Mouse (Mus musculus): ENCODE results near the gene Carmil1. TPM values are rescaled to one million over a fixed set of nuclear protein-coding genes. Genes with fewer than 3 reads are reported as not detected.

Carmil1 gene
- polyA plus RNA-seq, 1 experiment from 2014 or later, result 8.4 TPM

DNA sequence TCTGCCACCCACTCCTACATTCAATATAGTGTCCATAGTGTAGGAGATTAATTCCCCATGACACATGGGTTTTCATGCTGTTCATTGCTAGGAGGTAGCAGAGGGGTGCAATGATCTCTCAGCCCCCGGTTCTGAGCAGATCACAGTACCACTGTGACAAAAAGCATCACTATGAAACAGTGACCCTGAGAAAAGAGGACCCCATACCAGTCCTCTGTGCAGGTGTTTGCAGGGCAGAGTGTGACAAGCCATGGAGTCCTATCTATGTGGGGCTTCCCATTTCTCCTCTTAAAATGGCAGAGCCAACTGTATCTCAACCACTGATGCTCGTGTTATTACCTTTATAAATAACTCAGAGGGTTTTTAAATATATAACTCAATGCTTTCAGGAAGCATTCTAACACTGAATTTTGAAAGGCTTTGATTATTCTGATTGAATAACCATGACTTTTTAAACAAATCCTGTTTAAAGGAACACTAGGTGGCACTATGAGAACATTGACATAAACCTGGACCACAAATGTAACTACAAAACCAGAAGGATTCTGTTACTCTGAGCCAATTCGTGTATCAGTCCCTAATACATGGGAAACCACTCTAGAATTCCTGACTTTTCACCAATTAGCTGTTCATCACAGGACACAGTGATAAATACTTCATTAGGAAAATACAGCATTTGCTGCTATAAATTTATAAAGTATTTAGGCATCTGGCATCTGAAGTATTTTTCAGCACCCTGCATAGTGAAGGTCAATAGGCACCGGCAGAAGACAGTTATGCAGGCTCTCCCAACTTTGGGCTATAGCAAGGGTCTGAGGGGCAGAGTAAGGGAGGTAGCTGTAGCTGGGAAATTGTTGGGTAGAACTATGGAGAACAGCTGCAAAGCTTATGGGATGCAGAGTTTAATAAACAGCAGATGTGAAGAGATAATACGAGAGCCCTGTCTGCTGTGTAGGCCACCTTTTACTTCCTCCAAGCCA lies 253.1 kb downstream of the Carmil1 start:
- 47% methylated on average over 5 of the region's 5 CpGs for WGBS
- no peak overlapping the region for H3K4me3 ChIP-seq

DNA sequence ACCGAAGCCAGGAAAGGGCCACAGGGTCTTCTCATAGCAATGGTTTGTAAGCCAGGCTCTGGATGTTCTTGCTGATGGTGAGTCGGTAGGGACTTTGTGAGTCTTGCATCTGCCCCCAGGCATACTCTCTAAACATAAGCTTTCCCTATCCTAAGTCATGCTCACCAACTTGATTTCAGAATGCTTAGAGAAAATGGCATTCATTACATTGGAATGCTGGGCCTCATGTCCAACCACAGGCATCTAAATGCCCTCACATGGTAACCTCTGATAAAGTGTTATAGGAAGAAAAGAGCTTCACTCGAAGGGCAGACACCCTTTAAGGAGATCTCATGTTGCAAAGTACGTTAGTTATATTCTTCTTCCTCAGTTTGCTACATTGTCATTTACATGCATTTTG lies 262.1 kb downstream of the Carmil1 start:
- Histone ChIP-seq H3K4me2 (no peak overlapping the region), H3K27ac (replicated peaks) (no peak overlapping the region), H3K4me3 (no peak overlapping the region), H3K27me3 (replicated peaks) (no peaks in the 10 kb centered on the region), H3K4me1 (no peaks in the 10 kb centered on the region), H3K9ac (no peak overlapping the region), H3K36me3 (no peaks in the 10 kb centered on the region), H3K9me3 (no peaks in the 10 kb centered on the region)
- ATAC-seq (ENCODE audit: extremely low read depth, insufficient number of reproducible peaks, low FRiP score, low TSS enrichment), result no peak
- WGBS, result 78% methylated on average over 4 of the region's 4 CpGs

More for the DNA sequence above, 253.1 kb downstream of the Carmil1 start:
- Histone ChIP-seq H3K27me3 (replicated peaks) (peaks cover 11% of the 10 kb centered on the region; the same call in 1 of the 2 replicates), H3K4me1 (no peaks in the 10 kb centered on the region), H3K9me3 (no peaks in the 10 kb centered on the region), H3K9ac (no peak overlapping the region), H3K27ac (replicated peaks) (no peak overlapping the region), H3K36me3 (no peaks in the 10 kb centered on the region), H3K4me2 (no peak overlapping the region)
- ATAC-seq (ENCODE audit: extremely low read depth, insufficient number of reproducible peaks, low FRiP score, low TSS enrichment), result no peak

DNA sequence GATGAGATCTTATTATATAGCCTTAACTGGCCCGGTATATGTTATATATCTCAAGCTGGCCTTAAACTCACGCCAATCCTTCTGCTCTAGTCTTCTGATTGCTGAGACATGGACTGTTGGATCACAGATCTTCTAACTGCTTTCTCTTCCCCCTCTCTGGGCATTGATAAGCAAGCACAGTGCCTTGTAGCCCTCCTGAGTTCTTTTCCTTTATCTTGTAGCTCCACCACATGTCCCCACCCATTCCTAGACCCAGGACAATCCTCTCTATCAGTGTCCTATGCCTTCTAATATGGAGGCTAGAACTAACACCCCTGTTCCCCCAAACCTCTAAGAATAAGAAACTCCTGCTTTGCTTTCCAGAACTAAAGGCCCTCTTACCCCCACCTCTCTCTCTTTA lies 275.1 kb downstream of the Carmil1 start:
- no peak overlapping the region for H3K9ac ChIP-seq
- H3K4me1 ChIP-seq, result no peaks in the 10 kb centered on the region
- WGBS, result 66% methylated on average over 2 of the region's 2 CpGs
- H3K27me3 ChIP-seq (replicated peaks), result peaks cover 4% of the 10 kb centered on the region; the same call in 1 of the 2 replicates
- ATAC-seq (ENCODE audit: extremely low read depth, insufficient number of reproducible peaks, low FRiP score, low TSS enrichment), result no peak
- no peak overlapping the region for H3K4me3 ChIP-seq
- no peaks in the 10 kb centered on the region for H3K9me3 ChIP-seq
- no peaks in the 10 kb centered on the region for H3K36me3 ChIP-seq
- H3K27ac ChIP-seq (replicated peaks), result no peak overlapping the region
- H3K4me2 ChIP-seq, result no peak overlapping the region

DNA sequence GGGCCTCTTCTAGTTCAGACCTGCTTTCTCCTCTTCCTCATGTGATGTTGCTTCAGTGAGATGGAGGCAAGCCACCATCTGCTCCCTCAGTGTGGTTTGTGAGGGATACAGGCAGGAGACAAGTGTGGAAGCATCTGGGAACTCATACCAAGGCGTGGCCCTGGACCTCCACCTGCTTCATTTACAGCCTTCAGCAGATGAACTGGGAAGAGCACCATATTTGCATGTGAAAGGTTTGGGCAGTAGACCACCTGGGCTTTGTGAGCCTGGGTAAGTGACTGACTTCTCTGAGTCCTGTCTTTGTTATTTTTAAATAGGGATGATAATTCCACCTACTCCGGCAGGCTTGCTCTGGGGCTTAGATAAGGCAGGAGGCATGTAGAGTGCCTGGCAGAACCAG lies 278.8 kb downstream of the Carmil1 start:
- 43% methylated on average over 2 of the region's 2 CpGs for WGBS
- H3K9ac ChIP-seq, result no peak overlapping the region
- no peak for ATAC-seq (ENCODE audit: extremely low read depth, insufficient number of reproducible peaks, low FRiP score, low TSS enrichment)

DNA sequence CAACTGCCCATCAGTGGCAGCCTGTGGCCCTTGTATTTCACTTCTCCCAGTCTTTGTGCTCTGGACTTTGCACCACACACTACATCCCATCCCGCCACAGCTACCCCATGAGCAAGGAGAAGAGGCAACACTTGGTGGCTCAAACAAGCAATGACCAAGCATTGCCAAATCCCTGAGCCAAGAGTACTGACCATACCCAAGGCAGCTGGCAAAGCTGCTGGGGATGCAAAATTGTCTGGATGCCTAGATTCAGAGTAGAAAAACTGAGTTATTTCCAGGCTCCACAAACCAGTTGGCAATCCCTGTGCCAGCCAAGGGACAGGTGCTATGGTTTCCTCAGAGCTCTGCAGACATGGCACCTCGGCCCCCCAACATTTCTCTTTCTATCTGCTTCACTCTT lies 279.5 kb downstream of the Carmil1 start:
- ATAC-seq (ENCODE audit: extremely low read depth, insufficient number of reproducible peaks, low FRiP score, low TSS enrichment), result no peak
- H3K9me3 ChIP-seq, result no peaks in the 10 kb centered on the region
- H3K9ac ChIP-seq, result no peak overlapping the region
- 77% methylated on average over 2 of the region's 2 CpGs for WGBS
- no peaks in the 10 kb centered on the region for H3K4me1 ChIP-seq
- no peak overlapping the region for H3K4me2 ChIP-seq
- no peak overlapping the region for H3K4me3 ChIP-seq
- no peak overlapping the region for H3K27ac ChIP-seq (replicated peaks)
- H3K27me3 ChIP-seq (replicated peaks), result peaks cover 12% of the 10 kb centered on the region
- H3K36me3 ChIP-seq, result no peaks in the 10 kb centered on the region

More for the DNA sequence above, 278.8 kb downstream of the Carmil1 start:
- no peaks in the 10 kb centered on the region for H3K9me3 ChIP-seq
- no peak overlapping the region for H3K27ac ChIP-seq (replicated peaks)
- no peaks in the 10 kb centered on the region for H3K4me1 ChIP-seq
- H3K4me3 ChIP-seq, result no peak overlapping the region
- peaks cover 11% of the 10 kb centered on the region for H3K27me3 ChIP-seq (replicated peaks)
- H3K36me3 ChIP-seq, result no peaks in the 10 kb centered on the region
- no peak overlapping the region for H3K4me2 ChIP-seq

DNA sequence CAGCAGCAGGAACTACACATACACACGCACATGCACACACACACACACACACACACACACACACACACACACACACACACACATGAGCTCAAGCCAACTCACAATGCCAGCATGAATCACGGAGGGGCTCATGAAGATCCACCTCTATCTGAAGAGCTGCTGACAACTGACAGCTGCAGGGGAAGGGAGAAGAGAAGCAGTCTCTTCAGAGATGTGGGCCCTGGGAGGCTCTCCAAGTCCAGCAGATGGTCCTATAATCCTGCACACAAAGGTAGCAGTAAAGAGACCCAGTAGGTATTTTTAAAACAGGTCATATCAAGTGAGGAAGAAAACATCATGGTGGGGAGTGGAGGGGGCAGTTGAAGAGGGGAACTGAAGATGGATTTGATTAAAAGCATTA lies 281.8 kb downstream of the Carmil1 start:
- no peak overlapping the region for H3K27ac ChIP-seq (replicated peaks)
- no peak for ATAC-seq (ENCODE audit: extremely low read depth, insufficient number of reproducible peaks, low FRiP score, low TSS enrichment)

DNA sequence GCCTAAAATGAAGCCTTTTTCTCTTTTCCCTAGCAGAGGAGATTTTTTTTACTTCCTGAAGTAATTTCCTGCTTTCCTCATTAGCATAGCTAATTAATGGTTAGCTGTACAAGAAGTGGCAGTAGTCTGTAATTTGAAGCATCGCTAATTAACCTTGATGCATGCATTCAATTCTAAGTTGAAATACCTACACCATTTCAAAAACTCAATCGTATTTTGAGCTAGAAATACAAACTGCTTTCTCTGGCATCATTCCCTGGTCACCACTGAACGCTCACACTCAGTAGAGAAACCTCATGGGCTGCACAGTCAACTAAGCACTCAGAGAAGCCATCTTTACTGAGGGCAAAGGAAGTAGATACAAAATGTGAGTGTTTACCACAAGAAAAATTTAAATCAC lies 285.8 kb downstream of the Carmil1 start:
- H3K9me3 ChIP-seq, result no peaks in the 10 kb centered on the region
- H3K9ac ChIP-seq, result no peak overlapping the region
- H3K4me1 ChIP-seq, result no peaks in the 10 kb centered on the region
- no peak overlapping the region for H3K4me3 ChIP-seq
- H3K36me3 ChIP-seq, result no peaks in the 10 kb centered on the region
- no peak overlapping the region for H3K4me2 ChIP-seq
- H3K27ac ChIP-seq (replicated peaks), result no peak overlapping the region
- ATAC-seq (ENCODE audit: extremely low read depth, insufficient number of reproducible peaks, low FRiP score, low TSS enrichment), result no peak
- 62% methylated on average over 3 of the region's 3 CpGs for WGBS
- peaks cover 69% of the 10 kb centered on the region for H3K27me3 ChIP-seq (replicated peaks)

More for the DNA sequence above, 281.8 kb downstream of the Carmil1 start:
- no peak overlapping the region for H3K4me3 ChIP-seq
- 68% methylated on average over 2 of the region's 2 CpGs for WGBS
- H3K36me3 ChIP-seq, result no peaks in the 10 kb centered on the region
- H3K9ac ChIP-seq, result no peak overlapping the region
- no peak overlapping the region for H3K4me2 ChIP-seq
- H3K27me3 ChIP-seq (replicated peaks), result peaks cover 29% of the 10 kb centered on the region
- no peaks in the 10 kb centered on the region for H3K4me1 ChIP-seq
- no peaks in the 10 kb centered on the region for H3K9me3 ChIP-seq

DNA sequence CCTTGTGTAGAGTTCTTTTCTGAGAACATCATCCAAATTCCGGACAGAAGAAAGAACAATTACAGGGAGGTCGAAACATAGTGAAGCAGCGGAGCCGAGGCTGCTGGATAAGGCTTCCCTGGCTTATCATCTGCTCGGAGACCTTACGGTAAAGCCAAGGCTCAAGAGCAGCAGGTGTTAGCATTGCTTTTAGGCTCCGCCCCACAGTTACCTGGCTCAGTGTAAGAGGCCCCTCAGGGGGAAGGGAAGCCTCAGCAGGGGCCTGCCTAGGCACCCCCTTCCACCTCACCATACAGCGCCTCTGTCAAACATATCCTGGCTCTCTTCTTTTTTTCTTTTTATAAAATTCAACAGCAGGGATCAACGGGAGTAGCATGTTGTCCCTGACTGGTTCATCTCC lies 286.6 kb downstream of the Carmil1 start:
- 13% methylated on average over 9 of the region's 9 CpGs for WGBS
- H3K27me3 ChIP-seq (replicated peaks), result peaks cover 76% of the 10 kb centered on the region
- ATAC-seq (ENCODE audit: extremely low read depth, insufficient number of reproducible peaks, low FRiP score, low TSS enrichment), result no peak

DNA sequence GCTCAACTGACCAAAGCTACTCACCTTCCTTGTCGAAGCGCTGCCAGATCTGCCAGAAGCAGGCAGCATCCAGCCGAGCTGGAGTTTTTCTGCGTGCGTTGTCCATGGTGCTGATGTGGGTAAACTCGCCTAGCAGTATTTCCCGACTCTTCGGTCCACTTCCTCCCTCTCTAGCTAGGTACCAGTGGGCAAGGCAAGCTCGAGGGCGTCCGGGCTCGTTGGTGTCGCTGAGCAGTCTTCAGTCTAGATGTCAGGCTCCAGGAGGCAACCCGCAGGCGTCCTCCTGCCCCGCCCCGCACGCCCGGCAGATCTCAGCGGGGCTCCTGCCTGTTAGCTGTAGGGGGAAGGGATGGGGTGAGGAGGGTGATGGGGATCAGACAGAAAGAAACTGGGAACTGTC lies 289.7 kb downstream of the Carmil1 start, which contains the start of gene Scgn:
Gene Scgn, minus strand, starts transcription at position 287 of the 400 bp plus-strand sequence.
- ATAC-seq (ENCODE audit: extremely low read depth, insufficient number of reproducible peaks, low FRiP score, low TSS enrichment), result no peak
- WGBS, result under 1% methylated on average over 20 of the region's 20 CpGs
- Histone ChIP-seq H3K27ac (replicated peaks) (no peak within 1 kb of the TSS), H3K4me3 (no peak within 1 kb of the TSS), H3K4me1 (no peaks in the 10 kb centered on the region), H3K9ac (no peak within 1 kb of the TSS), H3K36me3 (no peaks in the 10 kb centered on the region), H3K27me3 (replicated peaks) (peaks cover 76% of the 10 kb centered on the region), H3K9me3 (no peaks in the 10 kb centered on the region), H3K4me2 (no peak within 1 kb of the TSS)

More for the DNA sequence above, 286.6 kb downstream of the Carmil1 start:
- no peaks in the 10 kb centered on the region for H3K4me1 ChIP-seq
- no peaks in the 10 kb centered on the region for H3K36me3 ChIP-seq
- H3K27ac ChIP-seq (replicated peaks), result no peak overlapping the region
- no peak overlapping the region for H3K9ac ChIP-seq
- no peaks in the 10 kb centered on the region for H3K9me3 ChIP-seq
- no peak overlapping the region for H3K4me3 ChIP-seq
- H3K4me2 ChIP-seq, result no peak overlapping the region

DNA sequence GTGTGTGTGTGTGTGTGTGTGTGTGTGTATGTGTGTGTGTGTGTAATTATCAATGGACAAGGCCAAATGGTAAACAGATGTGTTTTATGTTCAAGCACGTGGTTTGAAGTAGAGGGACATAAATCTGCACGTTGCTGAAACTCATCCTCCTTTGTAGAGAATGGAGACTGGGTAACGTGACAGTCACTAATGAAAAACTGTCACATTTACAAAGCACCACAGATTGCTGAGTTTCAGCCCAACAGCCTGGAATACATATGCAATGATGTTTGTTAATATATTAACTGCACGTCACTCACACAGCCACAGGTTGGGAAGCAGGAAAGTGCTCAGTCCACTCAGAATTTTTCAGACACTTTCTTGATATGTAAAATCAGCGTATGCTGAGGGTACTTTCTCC lies 290.1 kb downstream of the Carmil1 start:
- Histone ChIP-seq H3K4me1 (no peaks in the 10 kb centered on the region), H3K27ac (replicated peaks) (no peak overlapping the region), H3K4me2 (no peak overlapping the region), H3K4me3 (no peak overlapping the region), H3K9ac (no peak overlapping the region), H3K9me3 (no peaks in the 10 kb centered on the region), H3K36me3 (no peaks in the 10 kb centered on the region), H3K27me3 (replicated peaks) (peaks cover 71% of the 10 kb centered on the region)
- no peak for ATAC-seq (ENCODE audit: extremely low read depth, insufficient number of reproducible peaks, low FRiP score, low TSS enrichment)
- WGBS, result 44% methylated on average over 5 of the region's 5 CpGs

DNA sequence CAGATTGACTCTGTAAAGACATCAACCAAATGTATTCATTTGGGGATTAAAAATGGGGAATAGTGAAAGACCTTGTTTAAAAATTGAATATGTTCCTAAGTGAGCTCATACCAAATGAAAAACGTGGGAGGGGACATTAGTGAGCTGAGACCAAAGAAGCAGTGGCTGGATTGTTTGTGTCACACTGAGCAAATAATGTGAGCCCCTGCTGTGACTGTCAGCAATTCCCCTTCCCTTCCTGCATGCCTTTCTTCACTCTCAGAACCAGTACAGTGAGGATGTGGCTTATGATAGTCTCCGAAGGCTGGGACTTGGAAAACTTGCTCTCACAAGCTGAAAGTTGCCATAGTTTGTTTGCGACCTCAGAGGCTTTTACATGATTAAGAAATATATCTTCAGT lies 295.5 kb downstream of the Carmil1 start:
- H3K9ac ChIP-seq, result no peak overlapping the region
- no peaks in the 10 kb centered on the region for H3K4me1 ChIP-seq
- WGBS, result 41% methylated on average over 3 of the region's 3 CpGs
- H3K27me3 ChIP-seq (replicated peaks), result peaks cover 20% of the 10 kb centered on the region
- no peak overlapping the region for H3K27ac ChIP-seq (replicated peaks)
- no peaks in the 10 kb centered on the region for H3K36me3 ChIP-seq
- H3K4me2 ChIP-seq, result no peak overlapping the region
- no peak for ATAC-seq (ENCODE audit: extremely low read depth, insufficient number of reproducible peaks, low FRiP score, low TSS enrichment)
- H3K4me3 ChIP-seq, result no peak overlapping the region
- no peaks in the 10 kb centered on the region for H3K9me3 ChIP-seq

DNA sequence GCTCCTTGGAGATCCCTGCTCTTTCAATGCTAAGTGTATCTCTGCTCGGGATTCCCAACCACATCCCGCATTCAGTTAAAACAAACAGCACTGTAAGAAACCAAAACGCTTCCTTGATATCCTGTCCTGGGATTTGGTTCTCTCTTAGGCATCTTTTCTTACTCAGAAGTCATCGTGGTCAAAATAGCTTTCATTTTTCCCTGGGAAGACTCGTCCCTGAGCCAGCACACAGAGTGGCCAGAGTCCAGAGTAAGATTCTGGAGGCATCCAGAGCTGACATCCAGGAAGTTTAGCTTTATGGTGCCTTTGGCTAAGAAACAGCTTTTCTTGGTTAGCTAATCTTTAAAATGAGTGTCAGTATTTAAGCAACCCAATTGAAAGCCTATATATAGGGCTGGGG lies 308.3 kb downstream of the Carmil1 start:
- H3K9ac ChIP-seq, result no peak overlapping the region
- no peaks in the 10 kb centered on the region for H3K27me3 ChIP-seq (replicated peaks)
- H3K4me1 ChIP-seq, result no peaks in the 10 kb centered on the region
- 53% methylated on average over 5 of the region's 5 CpGs for WGBS
- H3K4me3 ChIP-seq, result no peak overlapping the region
- H3K9me3 ChIP-seq, result no peaks in the 10 kb centered on the region
- no peak overlapping the region for H3K4me2 ChIP-seq
- no peak for ATAC-seq (ENCODE audit: extremely low read depth, insufficient number of reproducible peaks, low FRiP score, low TSS enrichment)
- no peaks in the 10 kb centered on the region for H3K36me3 ChIP-seq
- H3K27ac ChIP-seq (replicated peaks), result no peak overlapping the region

Measured in heart, embryonic 13.5 days (tissue).